Mouse (Mus musculus) lung, postnatal 0 days (tissue): ENCODE results near the gene Syt8.

ENCODE experiments used
- CTCF ChIP-seq: IDR thresholded peaks from 2 replicates; pipeline ENCODE4 v1.5.1; 2016; ENCODE audit warnings: antibody characterized with exemption, mild to moderate bottlenecking
- EP300 ChIP-seq: IDR thresholded peaks from 2 replicates; pipeline ENCODE4 v1.6.1; 2016; ENCODE audit warnings: antibody characterized with exemption, mild to moderate bottlenecking, control low read depth

GRCm38 (mm10) chr7:142387419-142388148 is 47.1 kb upstream of the Syt8 start, which contains the start of gene Ctsd:
- no peak for TF ChIP-seq CTCF
- no peak for TF ChIP-seq EP300
